Mouse (Mus musculus): ENCODE results near the gene Arhgdib. TPM values are rescaled to one million over a fixed set of nuclear protein-coding genes. Genes with fewer than 3 reads are reported as not detected.

The Arhgdib gene
- total and polyA plus RNA-seq, 2 experiments from 2014 or later, result 14.9 to 29.3 TPM

GRCm38 (mm10) chr6:136903885-136904470 lies 37.7 kb downstream of the Arhgdib start:
- Histone ChIP-seq H3K4me1 (ENCODE audit: insufficient read depth) (no peaks in the 10 kb centered on the region), H3K9ac (no peak overlapping the region), H3K4me2 (ENCODE audit: low read depth) (no peak overlapping the region), H3K4me3 (ENCODE audit: low read depth, low read length) (no peak overlapping the region), H3K27me3 (ENCODE audit: insufficient read depth, low read length) (no peaks in the 10 kb centered on the region), H3K9me3 (ENCODE audit: low read length) (no peaks in the 10 kb centered on the region), H3K27ac (ENCODE audit: low read depth, low read length) (no peak overlapping the region), H3K36me3 (ENCODE audit: insufficient read depth) (no peaks in the 10 kb centered on the region)
- 56% methylated on average over 8 of the region's 8 CpGs for WGBS
- no peak for DNase-seq
- no peak for ATAC-seq
- TF ChIP-seq CTCF (IDR thresholded peaks at IDR 0.05; ENCODE audit: low read depth), result no peak

DNA sequence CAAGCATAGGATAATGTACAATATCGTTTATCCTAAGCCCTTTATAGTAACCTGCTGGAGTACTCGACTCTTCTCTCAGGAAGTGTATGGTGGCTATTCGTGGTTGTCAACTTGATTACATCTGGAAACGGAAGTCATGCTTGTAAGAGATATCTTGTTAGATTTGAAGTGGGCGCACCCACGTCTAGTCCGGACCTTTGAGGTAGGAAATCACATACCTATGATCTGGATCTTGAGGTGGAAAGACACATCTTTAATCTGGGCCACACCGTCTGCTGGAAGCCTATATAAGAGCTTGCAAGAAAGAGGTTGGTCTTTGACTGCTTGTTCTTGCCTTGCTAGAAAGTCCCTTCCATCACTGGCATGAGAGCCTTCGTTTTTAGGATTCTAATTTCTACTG lies 39.2 kb downstream of the Arhgdib start:
- WGBS, result 93% methylated on average over 9 of the region's 9 CpGs
- Histone ChIP-seq H3K27ac (ENCODE audit: low read depth, low read length) (no peak overlapping the region), H3K27me3 (ENCODE audit: insufficient read depth, low read length) (no peaks in the 10 kb centered on the region), H3K9ac (no peak overlapping the region), H3K9me3 (ENCODE audit: low read length) (no peaks in the 10 kb centered on the region), H3K4me1 (ENCODE audit: insufficient read depth) (no peaks in the 10 kb centered on the region), H3K4me2 (ENCODE audit: low read depth) (no peak overlapping the region), H3K4me3 (ENCODE audit: low read depth, low read length) (no peak overlapping the region), H3K36me3 (ENCODE audit: insufficient read depth) (no peaks in the 10 kb centered on the region)
- no peak for DNase-seq
- TF ChIP-seq CTCF (IDR thresholded peaks at IDR 0.05; ENCODE audit: low read depth), result no peak
- no peak for ATAC-seq

- H3K9ac ChIP-seq, result no peak overlapping the region
- no peaks in the 10 kb centered on the region for H3K36me3 ChIP-seq (ENCODE audit: insufficient read depth)
- TF ChIP-seq CTCF (IDR thresholded peaks at IDR 0.05; ENCODE audit: low read depth), result no peak
- ATAC-seq (no peak), DNase-seq (no peak)
- no peaks in the 10 kb centered on the region for H3K4me1 ChIP-seq (ENCODE audit: insufficient read depth)
- H3K4me3 ChIP-seq (ENCODE audit: low read depth, low read length), result no peak overlapping the region
- no peak overlapping the region for H3K27ac ChIP-seq (ENCODE audit: low read depth, low read length)
- no peaks in the 10 kb centered on the region for H3K27me3 ChIP-seq (ENCODE audit: insufficient read depth, low read length)
- WGBS, result 87% methylated on average over 2 of the region's 2 CpGs
- no peak overlapping the region for H3K4me2 ChIP-seq (ENCODE audit: low read depth)
- no peaks in the 10 kb centered on the region for H3K9me3 ChIP-seq (ENCODE audit: low read length)
Observed at GRCm38 (mm10) chr6:136901010-136901409, 40.7 kb downstream of the Arhgdib start.

- H3K9ac ChIP-seq, result no peak overlapping the region
- no peak overlapping the region for H3K4me3 ChIP-seq (ENCODE audit: low read depth, low read length)
- no peak overlapping the region for H3K4me2 ChIP-seq (ENCODE audit: low read depth)
- H3K27ac ChIP-seq (ENCODE audit: low read depth, low read length), result no peak overlapping the region
- H3K36me3 ChIP-seq (ENCODE audit: insufficient read depth), result no peaks in the 10 kb centered on the region
- TF ChIP-seq CTCF (IDR thresholded peaks at IDR 0.05; ENCODE audit: low read depth), result no peak
- no peaks in the 10 kb centered on the region for H3K9me3 ChIP-seq (ENCODE audit: low read length)
- ATAC-seq (no peak), DNase-seq (no peak)
- H3K4me1 ChIP-seq (ENCODE audit: insufficient read depth), result no peaks in the 10 kb centered on the region
- 83% methylated on average over 4 of the region's 4 CpGs for WGBS
- H3K27me3 ChIP-seq (ENCODE audit: insufficient read depth, low read length), result no peaks in the 10 kb centered on the region
Observed at GRCm38 (mm10) chr6:136900369-136901009, 41.2 kb downstream of the Arhgdib start.

- WGBS, result 86% methylated on average over 2 of the region's 2 CpGs
- DNase-seq (no peak), ATAC-seq (no peak)
- no peaks in the 10 kb centered on the region for H3K36me3 ChIP-seq (ENCODE audit: insufficient read depth)
- H3K4me1 ChIP-seq (ENCODE audit: insufficient read depth), result no peaks in the 10 kb centered on the region
- no peak overlapping the region for H3K4me3 ChIP-seq (ENCODE audit: low read depth, low read length)
- H3K4me2 ChIP-seq (ENCODE audit: low read depth), result no peak overlapping the region
- no peaks in the 10 kb centered on the region for H3K27me3 ChIP-seq (ENCODE audit: insufficient read depth, low read length)
- H3K9ac ChIP-seq, result no peak overlapping the region
- H3K27ac ChIP-seq (ENCODE audit: low read depth, low read length), result no peak overlapping the region
- no peaks in the 10 kb centered on the region for H3K9me3 ChIP-seq (ENCODE audit: low read length)
- no peak for TF ChIP-seq CTCF (IDR thresholded peaks at IDR 0.05; ENCODE audit: low read depth)
Observed at GRCm38 (mm10) chr6:136898954-136899353, 42.7 kb downstream of the Arhgdib start.

DNA sequence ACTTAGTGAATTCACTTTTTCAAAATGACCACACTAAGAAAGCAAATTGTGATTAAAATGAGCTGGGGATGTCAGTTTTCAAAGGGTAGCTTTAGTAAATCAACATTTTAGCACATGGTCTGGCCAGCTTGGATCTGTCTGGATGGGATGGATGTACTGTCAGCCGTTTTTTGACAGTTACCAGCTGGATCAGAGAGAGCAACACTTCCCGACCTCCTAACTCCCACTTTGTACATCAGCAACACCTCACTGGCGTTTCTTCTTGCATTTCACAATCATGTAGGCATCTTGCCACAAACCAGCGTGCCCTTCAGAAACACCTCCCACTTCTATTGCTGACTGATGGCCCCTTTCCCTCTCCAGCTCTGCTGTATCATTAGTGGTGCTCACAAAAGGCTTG lies 43.5 kb downstream of the Arhgdib start:
- no peaks in the 10 kb centered on the region for H3K36me3 ChIP-seq (ENCODE audit: insufficient read depth)
- H3K9ac ChIP-seq, result no peak overlapping the region
- no peak for TF ChIP-seq CTCF (IDR thresholded peaks at IDR 0.05; ENCODE audit: low read depth)
- no peak overlapping the region for H3K27ac ChIP-seq (ENCODE audit: low read depth, low read length)
- DNase-seq (no peak), ATAC-seq (no peak)
- WGBS, result 61% methylated on average over 4 of the region's 4 CpGs
- H3K27me3 ChIP-seq (ENCODE audit: insufficient read depth, low read length), result no peaks in the 10 kb centered on the region
- H3K4me1 ChIP-seq (ENCODE audit: insufficient read depth), result no peaks in the 10 kb centered on the region
- no peak overlapping the region for H3K4me2 ChIP-seq (ENCODE audit: low read depth)
- H3K9me3 ChIP-seq (ENCODE audit: low read length), result no peaks in the 10 kb centered on the region
- H3K4me3 ChIP-seq (ENCODE audit: low read depth, low read length), result no peak overlapping the region

DNA sequence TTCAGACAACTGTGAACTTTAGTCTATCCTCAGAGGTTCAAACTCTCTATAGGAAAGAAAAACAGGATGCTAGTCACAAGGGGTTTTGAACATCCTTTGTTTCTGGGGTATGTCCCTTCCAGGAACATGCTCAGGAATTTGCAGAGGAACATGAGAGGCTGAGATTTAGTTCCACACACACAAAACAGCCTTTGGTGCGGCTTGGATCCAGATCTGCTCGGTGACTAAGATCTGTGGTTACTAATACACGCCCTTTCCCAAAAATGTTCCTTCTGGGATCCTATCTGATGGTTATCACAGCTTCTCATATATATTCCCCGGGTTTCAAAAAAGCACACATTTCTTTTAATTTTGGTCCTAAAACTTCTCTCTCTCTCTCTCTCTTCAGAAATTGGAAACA lies 43.9 kb downstream of the Arhgdib start:
- ATAC-seq (no peak), DNase-seq (no peak)
- TF ChIP-seq CTCF (IDR thresholded peaks at IDR 0.05; ENCODE audit: low read depth), result no peak
- WGBS, result 84% methylated on average over 4 of the region's 4 CpGs
- Histone ChIP-seq H3K27ac (ENCODE audit: low read depth, low read length) (no peak overlapping the region), H3K27me3 (ENCODE audit: insufficient read depth, low read length) (no peaks in the 10 kb centered on the region), H3K9me3 (ENCODE audit: low read length) (no peaks in the 10 kb centered on the region), H3K4me1 (ENCODE audit: insufficient read depth) (no peaks in the 10 kb centered on the region), H3K4me2 (ENCODE audit: low read depth) (no peak overlapping the region), H3K9ac (no peak overlapping the region), H3K36me3 (ENCODE audit: insufficient read depth) (no peaks in the 10 kb centered on the region), H3K4me3 (ENCODE audit: low read depth, low read length) (no peak overlapping the region)
